Mouse (Mus musculus): Measurements from ENCODE around the gene Kera.

Kera gene

GRCm38 (mm10) chr10:97606579-97606978 lies at the start of gene Kera:
Gene Kera (plus strand): TSS chr10:97606879.
- no peak for DNase-seq (ENCODE audit: low read depth)

- DNase-seq (ENCODE audit: low read depth), result no peak
Observed at GRCm38 (mm10) chr10:97564957-97565856, 41.5 kb upstream of the Kera start, which contains the start of gene Lum. Gene Lum (plus strand): TSS chr10:97565128.

GRCm38 (mm10) chr10:97567489-97568135 lies 39.1 kb upstream of the Kera start:
- DNase-seq (ENCODE audit: low read depth), result peak; percentile 0

GRCm38 (mm10) chr10:97582543-97583231 lies 24.0 kb upstream of the Kera start:
- DNase-seq (ENCODE audit: low read depth), result no peak

- no peak for DNase-seq (ENCODE audit: low read depth)
Observed at GRCm38 (mm10) chr10:97584176-97584575, 22.5 kb upstream of the Kera start.

GRCm38 (mm10) chr10:97587159-97587558 lies 19.5 kb upstream of the Kera start:
- DNase-seq (ENCODE audit: low read depth), result no peak

- DNase-seq (ENCODE audit: low read depth), result no peak
Observed at GRCm38 (mm10) chr10:97589574-97589973, 17.1 kb upstream of the Kera start.

GRCm38 (mm10) chr10:97591036-97591435 lies 15.6 kb upstream of the Kera start:
- no peak for DNase-seq (ENCODE audit: low read depth)

- no peak for DNase-seq (ENCODE audit: low read depth)
Observed at GRCm38 (mm10) chr10:97591685-97592084, 15.0 kb upstream of the Kera start.

GRCm38 (mm10) chr10:97595680-97596079 lies 11.0 kb upstream of the Kera start:
- no peak for DNase-seq (ENCODE audit: low read depth)

- DNase-seq (ENCODE audit: low read depth), result no peak
Observed at GRCm38 (mm10) chr10:97601744-97602143, 4.9 kb upstream of the Kera start.

- DNase-seq (ENCODE audit: low read depth), result no peak
Observed at GRCm38 (mm10) chr10:97603256-97603655, 3.4 kb upstream of the Kera start.

GRCm38 (mm10) chr10:97622328-97622727 lies 15.6 kb downstream of the Kera start:
- DNase-seq (ENCODE audit: low read depth), result no peak

GRCm38 (mm10) chr10:97624381-97624780 lies 17.7 kb downstream of the Kera start:
- DNase-seq (ENCODE audit: low read depth), result no peak

- DNase-seq (ENCODE audit: low read depth), result no peak
Observed at GRCm38 (mm10) chr10:97625116-97625515, 18.4 kb downstream of the Kera start.

GRCm38 (mm10) chr10:97626543-97626942 lies 19.9 kb downstream of the Kera start:
- DNase-seq (ENCODE audit: low read depth), result no peak

- no peak for DNase-seq (ENCODE audit: low read depth)
Observed at GRCm38 (mm10) chr10:97631061-97631460, 24.4 kb downstream of the Kera start.

- no peak for DNase-seq (ENCODE audit: low read depth)
Observed at GRCm38 (mm10) chr10:97641926-97642325, 35.2 kb downstream of the Kera start.

- no peak for DNase-seq (ENCODE audit: low read depth)
Observed at GRCm38 (mm10) chr10:97643768-97644167, 37.1 kb downstream of the Kera start, which contains the start of gene Epyc. Gene Epyc (plus strand): TSS chr10:97644068.

- DNase-seq (ENCODE audit: low read depth), result no peak
Observed at GRCm38 (mm10) chr10:97650334-97650733, 43.7 kb downstream of the Kera start.

GRCm38 (mm10) chr10:97659489-97659888 lies 52.8 kb downstream of the Kera start:
- DNase-seq (ENCODE audit: low read depth), result no peak
